Mouse (Mus musculus) mouse embryonic stem cell (cell line): ENCODE data around the gene Zdhhc17.

ENCODE experiments used
- in situ Hi-C, 2 experiments: fragments of 300-500 bp; cut with MboI; formaldehyde crosslinking; loops; 1 replicate in 1 of 2; 3 replicates in 1 of 2; pipeline ENCODE4 v1.14.3; 2019 to 2020; ENCODE audit warnings: low sequenced_read_pairs in 2 of 2, low pct_unique_long_range_greater_than_20kb in 1 of 2, mixed read lengths in 1 of 2; ENCODE audit not compliant: unreplicated experiment in 1 of 2

Gene Zdhhc17

GRCm38 (mm10) chr10:110938361-110938760, 71.6 kb downstream of the Zdhhc17 start:
- in situ Hi-C loops: loop anchor here in 1 of 2 experiments (10.0 kb wide), 1 partner anchor 144 kb away; no protein-coding TSS in a partner anchor

- in situ Hi-C loops: loop anchor here in 1 of 2 experiments (10.0 kb wide), 1 partner anchor 141 kb away; no protein-coding TSS in a partner anchor
Observed at GRCm38 (mm10) chr10:110935669-110936068, 74.3 kb downstream of the Zdhhc17 start.

DNA sequence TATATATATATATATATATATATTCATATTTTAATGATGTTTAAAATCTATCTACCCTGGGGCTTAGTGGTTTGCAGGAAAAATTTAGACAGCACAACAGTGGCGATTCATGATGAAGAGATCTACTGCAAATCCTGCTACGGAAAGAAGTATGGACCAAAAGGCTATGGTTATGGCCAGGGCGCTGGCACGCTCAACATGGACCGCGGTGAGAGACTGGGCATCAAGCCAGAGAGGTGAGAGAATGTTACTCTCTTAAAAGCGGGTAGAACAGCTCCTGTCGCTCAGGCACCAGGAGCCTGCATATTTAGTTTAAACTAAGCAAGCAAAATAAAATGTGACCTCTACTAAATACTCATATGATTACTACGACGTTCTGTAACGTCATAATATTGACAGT, 74.9 kb downstream of the Zdhhc17 start:
- in situ Hi-C loops: loop anchor here in 1 of 2 experiments (10.0 kb wide), 1 partner anchor 140 kb away; no protein-coding TSS in a partner anchor

GRCm38 (mm10) chr10:110933584-110933983, 76.4 kb downstream of the Zdhhc17 start:
- in situ Hi-C loops: loop anchor here in 1 of 2 experiments (10.0 kb wide), 1 partner anchor 139 kb away; no protein-coding TSS in a partner anchor

DNA sequence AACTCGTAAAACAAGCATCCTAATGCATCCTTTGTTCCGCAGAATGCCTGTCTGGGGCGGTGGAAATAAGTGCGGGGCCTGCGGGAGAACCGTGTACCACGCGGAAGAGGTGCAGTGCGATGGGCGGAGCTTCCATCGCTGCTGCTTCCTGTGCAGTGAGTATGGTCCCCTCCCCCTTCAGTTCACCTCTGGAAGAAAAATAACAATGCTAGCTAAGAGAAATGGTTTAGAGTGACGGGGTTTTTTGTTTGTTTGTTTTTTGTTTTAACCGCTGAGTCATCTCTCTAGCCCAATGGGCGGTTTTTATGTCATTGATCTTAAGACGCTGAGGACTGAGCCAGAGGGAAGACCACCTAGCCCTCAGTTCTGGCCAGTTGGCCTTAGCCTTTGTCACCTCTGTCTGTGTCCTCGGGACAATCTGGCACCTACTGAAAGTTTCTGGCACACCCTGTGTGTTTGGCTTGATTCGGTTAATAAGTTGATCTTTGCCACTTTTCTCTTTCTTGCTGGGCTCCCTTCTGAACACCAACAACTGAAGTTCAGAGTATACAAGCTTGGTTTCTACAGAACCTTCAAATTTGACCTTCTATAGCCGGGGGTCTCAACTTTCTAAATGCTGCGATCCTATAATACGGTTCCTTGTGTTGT, 77.9 kb downstream of the Zdhhc17 start:
- in situ Hi-C loops: loop anchor here in 1 of 2 experiments (10.0 kb wide), 1 partner anchor 137 kb away; no protein-coding TSS in a partner anchor

- in situ Hi-C loops: loop anchor here in 1 of 2 experiments (10.0 kb wide), 1 partner anchor 137 kb away; no protein-coding TSS in a partner anchor
Observed at GRCm38 (mm10) chr10:110931161-110931912, 78.6 kb downstream of the Zdhhc17 start.

DNA sequence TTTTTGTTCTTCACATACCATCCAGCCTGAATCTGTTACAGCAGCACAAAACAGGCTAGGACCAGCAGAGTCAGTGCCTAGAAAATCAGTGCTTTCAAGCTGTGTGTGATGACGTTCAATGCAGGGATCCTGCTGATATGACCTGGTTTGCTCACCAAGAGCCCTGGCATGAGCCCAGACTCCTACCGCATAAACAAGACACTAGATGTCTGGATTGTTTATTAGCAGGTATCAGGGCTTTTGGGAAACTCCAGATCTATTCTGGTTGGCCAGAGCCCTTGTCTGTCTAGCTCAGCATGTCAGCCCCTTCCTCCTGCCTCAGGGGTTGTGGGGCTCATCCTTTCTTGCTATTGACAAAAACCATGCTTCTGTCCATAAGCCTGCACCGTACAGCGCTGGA, 80.2 kb downstream of the Zdhhc17 start:
- in situ Hi-C loops: loop anchor here in 1 of 2 experiments (10.0 kb wide), 1 partner anchor 135 kb away; no protein-coding TSS in a partner anchor

DNA sequence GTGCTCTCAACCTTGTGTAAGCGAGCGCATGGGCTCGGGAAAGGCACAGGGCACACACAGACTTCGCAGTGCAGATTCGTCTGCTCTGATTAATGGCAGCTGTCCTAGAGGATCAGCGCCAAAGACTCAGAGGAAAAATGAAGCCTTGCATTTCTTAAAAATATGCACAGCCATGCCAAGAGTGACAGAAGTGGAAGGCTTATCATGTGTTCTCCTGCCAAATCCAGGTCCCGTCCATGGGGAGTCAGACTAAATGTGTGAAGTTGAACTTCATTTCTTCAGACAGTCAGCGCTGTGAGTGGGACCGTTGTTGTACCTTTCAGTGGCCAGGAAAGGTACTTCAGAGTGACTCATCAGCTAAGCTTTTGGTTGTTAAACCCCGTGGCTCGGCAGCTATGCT, 82.4 kb downstream of the Zdhhc17 start:
- in situ Hi-C loops: no loop called here

- in situ Hi-C loops: no loop called here
Observed at GRCm38 (mm10) chr10:110922612-110923011, 87.3 kb downstream of the Zdhhc17 start.

GRCm38 (mm10) chr10:110921890-110922289, 88.0 kb downstream of the Zdhhc17 start:
- in situ Hi-C loops: no loop called here

DNA sequence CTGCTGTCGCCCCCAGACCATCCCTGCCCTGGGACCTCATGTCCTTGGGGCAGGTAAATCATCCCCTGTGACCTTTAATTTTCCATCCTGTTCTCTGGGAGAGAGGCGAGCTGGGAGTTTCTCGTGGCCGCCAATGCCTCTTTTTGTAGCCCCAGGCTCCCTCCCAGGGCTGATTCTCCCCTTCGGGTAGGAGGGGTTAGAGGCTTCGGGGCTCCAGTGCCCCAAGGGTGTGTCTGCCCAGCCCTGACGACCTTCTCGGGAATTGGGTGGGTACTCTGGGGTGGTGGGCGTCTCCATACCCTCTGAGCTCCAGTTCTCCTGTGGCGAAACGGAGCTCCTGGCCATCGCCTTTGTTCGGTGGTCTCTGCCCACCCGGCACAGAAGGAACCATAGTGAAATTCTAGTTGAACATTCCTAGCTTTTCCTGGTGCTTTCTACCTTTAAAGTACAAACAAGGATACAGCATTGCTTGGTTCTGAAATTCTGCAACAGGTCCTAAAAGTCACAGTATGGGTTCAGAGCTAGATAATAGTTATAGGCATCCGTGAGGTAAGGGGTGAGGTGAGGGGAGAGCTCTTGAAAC, 89.5 kb downstream of the Zdhhc17 start:
- in situ Hi-C loops: no loop called here

DNA sequence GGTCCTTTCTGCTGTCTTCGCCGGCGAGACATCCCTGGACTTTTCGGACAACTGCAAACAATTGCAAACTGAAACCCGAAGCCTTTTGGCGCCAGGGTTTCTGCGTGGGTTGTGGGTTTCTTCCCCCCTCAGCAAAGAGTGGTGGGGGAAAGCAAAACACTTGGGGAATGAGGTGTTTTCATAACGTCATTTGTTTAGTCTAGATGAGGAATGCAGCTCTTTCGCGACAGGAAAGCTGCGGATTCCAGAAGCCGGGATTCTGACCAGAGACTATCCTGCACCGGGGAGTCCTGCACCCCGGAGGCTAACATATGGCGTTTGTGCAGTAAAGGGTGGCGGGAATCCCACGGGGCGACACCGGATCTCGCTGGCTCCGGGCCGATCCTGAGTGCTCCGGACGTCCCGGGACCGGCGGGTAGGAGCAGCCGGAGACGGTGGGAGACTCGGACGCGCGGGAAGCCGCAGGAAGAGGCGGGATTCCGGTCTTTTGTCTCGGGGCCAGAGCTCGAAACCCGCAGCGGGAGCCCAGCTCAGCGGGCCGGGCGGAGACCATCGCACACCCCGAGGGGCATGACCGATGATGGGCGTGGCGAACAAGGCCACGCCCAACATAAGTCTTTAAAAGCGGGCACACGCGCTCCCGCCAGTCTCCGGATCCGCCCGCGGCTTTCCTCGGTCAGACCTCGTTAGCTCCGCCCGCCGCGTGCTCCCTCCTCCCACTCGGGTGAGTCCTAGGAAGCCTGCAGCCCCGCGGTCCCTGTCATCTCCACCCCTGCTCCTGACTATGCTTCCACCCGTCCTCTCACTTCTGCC, 90.2 kb downstream of the Zdhhc17 start, which contains the start of gene Csrp2:
Gene Csrp2 (plus strand): TSS at position 259 of the 813 bp plus-strand sequence.
- in situ Hi-C loops: no loop called here

GRCm38 (mm10) chr10:110918414-110919391, 91.2 kb downstream of the Zdhhc17 start:
- in situ Hi-C loops: no loop called here

DNA sequence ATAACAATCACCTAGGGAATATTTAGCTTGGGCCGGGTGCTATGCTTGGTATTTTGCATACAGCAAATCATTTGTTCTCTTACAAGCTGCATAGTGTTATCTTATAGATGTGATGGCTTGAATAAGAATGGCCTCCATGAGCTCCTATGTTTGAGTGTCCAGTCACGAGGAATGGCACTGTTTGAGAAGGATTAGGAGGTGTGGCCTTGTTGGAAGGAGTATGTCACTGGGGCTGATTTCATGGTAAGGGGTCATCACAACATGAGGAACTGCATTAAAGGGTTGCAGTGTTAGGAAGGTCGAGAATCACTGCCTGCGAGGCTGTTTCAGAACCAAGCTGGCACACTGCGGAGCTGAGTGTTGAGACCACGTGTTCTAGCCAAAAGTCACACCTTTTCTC, 92.4 kb downstream of the Zdhhc17 start:
- in situ Hi-C loops: no loop called here

- in situ Hi-C loops: no loop called here
Observed at GRCm38 (mm10) chr10:110916666-110917344, 93.1 kb downstream of the Zdhhc17 start.

GRCm38 (mm10) chr10:110903862-110904261, 106.1 kb downstream of the Zdhhc17 start:
- in situ Hi-C loops: no loop called here
